ENCODE assay signal across 8 mouse cellular contexts in genomic region chr10:39645789-39646628, GRCm38 (mm10). TPM values are rescaled to one million over a fixed set of nuclear protein-coding genes. Genes with fewer than 3 reads are reported as not detected.
DNase-seq lines count a peak whose midpoint lies in the region; ATAC-seq and TF ChIP-seq lines count a peak whose summit lies in the region.

No protein-coding gene starts in this region.

- H3K27me3 ChIP-seq in lung, postnatal 0 days (replicated peaks; ENCODE audit: insufficient read depth, low read length), result no peaks in the 10 kb centered on the region
- no peaks in the 10 kb centered on the region for H3K27me3 ChIP-seq in hindbrain, embryonic 16.5 days (replicated peaks; ENCODE audit: control insufficient read depth, insufficient read depth, low read length)

- no peak overlapping the region for H3K9ac ChIP-seq in lung, postnatal 0 days (replicated peaks; ENCODE audit: low read depth)
- peak overlapping the region; percentile 24; the same call in 1 of the 2 replicates for H3K9ac ChIP-seq in hindbrain, embryonic 16.5 days (ENCODE audit: low read depth, low read length)

- 12% methylated on average over 6 of the region's 6 CpGs for WGBS in lung, postnatal 0 days
- 36% methylated on average over 6 of the region's 6 CpGs for WGBS in hindbrain, embryonic 16.5 days
- WGBS in olfactory bulb, adult 2 months, result 37% methylated on average over 6 of the region's 6 CpGs

- H3K9me3 ChIP-seq in lung, postnatal 0 days (ENCODE audit: low read length), result no peaks in the 10 kb centered on the region
- H3K9me3 ChIP-seq in hindbrain, embryonic 16.5 days (ENCODE audit: control insufficient read depth, low read length), result no peaks in the 10 kb centered on the region

- TF ChIP-seq CTCF in lung, postnatal 0 days (IDR thresholded peaks at IDR 0.05), result no peak
- no peak for TF ChIP-seq CTCF in olfactory bulb, adult 2 months (IDR thresholded peaks at IDR 0.05; ENCODE audit: insufficient read depth, low read depth, low read length)

- H3K36me3 ChIP-seq in lung, postnatal 0 days (ENCODE audit: insufficient read depth, low read length), result 0 out of 2 replicates have a peak, but pooled peaks cover 8% of the 10 kb centered on the region
- H3K36me3 ChIP-seq in hindbrain, embryonic 16.5 days (ENCODE audit: control insufficient read depth, insufficient read depth, low read length), result no peaks in the 10 kb centered on the region

- H3K4me2 ChIP-seq in lung, postnatal 0 days (replicated peaks; ENCODE audit: low read depth, low read length), result 0 out of 2 replicates have a peak overlapping the region, but pooled peaks have one; percentile 9
- 0 out of 2 replicates have a peak overlapping the region, but pooled peaks have one; percentile 2 for H3K4me2 ChIP-seq in hindbrain, embryonic 16.5 days (ENCODE audit: low read length)

- H3K27ac ChIP-seq in lung, postnatal 0 days (ENCODE audit: low read length), result peak overlapping the region; percentile 52; the same call in 1 of the 2 replicates
- peak overlapping the region; percentile 26 for H3K27ac ChIP-seq in hindbrain, embryonic 16.5 days (ENCODE audit: low read depth, low read length)
- 0 out of 2 replicates have a peak overlapping the region, but pooled peaks have one; percentile 28 for H3K27ac ChIP-seq in olfactory bulb, adult 2 months (ENCODE audit: insufficient read depth, low read depth, low read length)

- ATAC-seq in lung, postnatal 0 days, result peak; percentile 16; the same call in 1 of the 2 replicates
- peak; percentile 67 for ATAC-seq in hindbrain, embryonic 16.5 days

- peaks cover 13% of the 10 kb centered on the region; the same call in 1 of the 2 replicates for H3K4me1 ChIP-seq in lung, postnatal 0 days (ENCODE audit: insufficient read depth, low read depth, low read length)
- peaks cover 15% of the 10 kb centered on the region for H3K4me1 ChIP-seq in hindbrain, embryonic 16.5 days (ENCODE audit: control insufficient read depth, insufficient read depth, low read depth, low read length)
- peaks cover 12% of the 10 kb centered on the region for H3K4me1 ChIP-seq in olfactory bulb, adult 2 months (ENCODE audit: control insufficient read depth, insufficient read depth, low read length)

- TF ChIP-seq POLR2A in olfactory bulb, adult 2 months (IDR thresholded peaks at IDR 0.05; ENCODE audit: insufficient read depth, low read depth, low read length), result no peak

- 0 out of 2 replicates have a peak, but pooled peaks have one; percentile 1 for TF ChIP-seq EP300 in lung, postnatal 0 days (IDR thresholded peaks at IDR 0.05)

- H3K4me3 ChIP-seq in lung, postnatal 0 days (ENCODE audit: low read depth, low read length), result no peak overlapping the region
- no peak overlapping the region for H3K4me3 ChIP-seq in hindbrain, embryonic 16.5 days (ENCODE audit: low read length)
- H3K4me3 ChIP-seq in olfactory bulb, adult 2 months (ENCODE audit: insufficient read depth, low read depth, low read length), result no peak overlapping the region

- peak; percentile 19 for DNase-seq in embryo, embryonic 10 days (ENCODE audit: low spot score)
- no peak for DNase-seq in embryo, embryonic 10.5 days (ENCODE audit: low spot score)
- DNase-seq in lung, postnatal 0 days (ENCODE audit: low spot score), result no peak
- DNase-seq in lung, postnatal 25 days (ENCODE audit: low spot score), result no peak
- DNase-seq in spleen, postnatal 10 days (ENCODE audit: low spot score in 2 of 2), result no peak
- DNase-seq in natural killer cell, adult 2 months (ENCODE audit: low spot score in 2 of 2), result no peak

RNA-seq across cellular contexts. Expression of gene Traf3ip2, which starts 33.3 kb away (rescaled TPM):
- 30.6 and 31.7 TPM in 2 replicates for polyA plus RNA-seq in lung, postnatal 0 days (2015; fragmentation: Nextera tagmentation; extraction: Ambion mirVana)
- polyA plus RNA-seq in hindbrain, embryonic 16.5 days (2015; fragmentation: Nextera tagmentation; extraction: Ambion mirVana), result 6.7 and 8.0 TPM in 2 replicates
- not detected in 2 replicates for polyA plus RNA-seq in olfactory bulb, adult 2 months (2012; ENCODE audit: insufficient read depth, insufficient read length, low replicate concordance, missing spikeins)
